Mouse (Mus musculus): Measurements from ENCODE around the gene Cwc15.
"Not testable (repeated sequence)": the region's sequence is repeated elsewhere in the genome, so short reads cannot be mapped to it uniquely, and the experiment has no call there.

The Cwc15 gene

GRCm38 (mm10) chr9:14500023-14500915 is at the start of gene Cwc15, which contains the start of gene Kdm4d:
Gene Cwc15 (plus strand): TSS chr9:14500617.
Gene Kdm4d (minus strand): TSS chr9:14500482.
- in situ Hi-C loops (cut with MboI, MseI) = loop anchor here (10.0 kb wide), 1 partner anchor 775 kb away; the partner anchor contains the start of gene Med17

- in situ Hi-C loops (cut with MboI, MseI) = not testable (repeated sequence)
These were observed 49.3 kb upstream of the Cwc15 start for GRCm38 (mm10) chr9:14451120-14451519.

- in situ Hi-C loops (cut with MboI, MseI) = no loop called here
These were observed 44.1 kb upstream of the Cwc15 start for GRCm38 (mm10) chr9:14456320-14456719.

- in situ Hi-C loops (cut with MboI, MseI) = not testable (repeated sequence)
These were observed 37.9 kb upstream of the Cwc15 start for GRCm38 (mm10) chr9:14462536-14462935.

- in situ Hi-C loops (cut with MboI, MseI) = not testable (repeated sequence)
These were observed 36.7 kb upstream of the Cwc15 start for GRCm38 (mm10) chr9:14463668-14464067.

GRCm38 (mm10) chr9:14498896-14499705 is 1.3 kb upstream of the Cwc15 start:
- in situ Hi-C loops (cut with MboI, MseI) = no loop called here

- in situ Hi-C loops (cut with MboI, MseI) = loop anchor here (10.0 kb wide), 1 partner anchor 774 kb away; the partner anchor contains the start of gene Med17
These were observed 553 bp downstream of the Cwc15 start for GRCm38 (mm10) chr9:14500916-14501424.

- in situ Hi-C loops (cut with MboI, MseI) = no loop called here
These were observed 12.4 kb downstream of the Cwc15 start for GRCm38 (mm10) chr9:14512633-14513445.

- in situ Hi-C loops (cut with MboI, MseI) = no loop called here
These were observed 16.9 kb downstream of the Cwc15 start for GRCm38 (mm10) chr9:14517296-14517695.

- in situ Hi-C loops (cut with MboI, MseI) = no loop called here
These were observed 17.7 kb downstream of the Cwc15 start for GRCm38 (mm10) chr9:14518105-14518504.

- in situ Hi-C loops (cut with MboI, MseI) = loop anchor here (5.0 kb wide), 1 partner anchor 181 kb away; no protein-coding TSS in a partner anchor
These were observed 20.7 kb downstream of the Cwc15 start for GRCm38 (mm10) chr9:14520971-14521670.

GRCm38 (mm10) chr9:14521695-14522094 is 21.3 kb downstream of the Cwc15 start:
- in situ Hi-C loops (cut with MboI, MseI) = loop anchor here (5.0 kb wide), 1 partner anchor 181 kb away; no protein-coding TSS in a partner anchor

GRCm38 (mm10) chr9:14523408-14524043 is 23.1 kb downstream of the Cwc15 start:
- in situ Hi-C loops (cut with MboI, MseI) = loop anchor here (5.0 kb wide), 1 partner anchor 179 kb away; no protein-coding TSS in a partner anchor

GRCm38 (mm10) chr9:14530004-14530403 is 29.6 kb downstream of the Cwc15 start:
- in situ Hi-C loops (cut with MboI, MseI) = no loop called here

GRCm38 (mm10) chr9:14532283-14532682 is 31.9 kb downstream of the Cwc15 start:
- in situ Hi-C loops (cut with MboI, MseI) = no loop called here

GRCm38 (mm10) chr9:14533659-14534058 is 33.2 kb downstream of the Cwc15 start:
- in situ Hi-C loops (cut with MboI, MseI) = no loop called here

- in situ Hi-C loops (cut with MboI, MseI) = no loop called here
These were observed 34.5 kb downstream of the Cwc15 start for GRCm38 (mm10) chr9:14534833-14535456.

GRCm38 (mm10) chr9:14544034-14544757 is 43.8 kb downstream of the Cwc15 start:
- in situ Hi-C loops (cut with MboI, MseI) = loop anchor here (5.0 kb wide), 1 partner anchor 83 kb away; no protein-coding TSS in a partner anchor

All from regulatory T cell (primary cell).